Mouse (Mus musculus) small intestine, adult 2 months (tissue): ENCODE measurements at regions not wholly inside any gene's neighbourhood (a gene's known extent, or its start where the extent isn't known, plus 50 kb on each side); places are given as distances from the start of the nearest gene placed in this dataset.
A peak's percentile ranks its signal among the peaks of the same experiment; 100 is the strongest.

Source experiments
- H3K27ac ChIP-seq: fragments of 200-500 bp; 2 replicates; pipeline ENCODE4 v1.5.1; 2012; ENCODE audit warnings: low read depth, low read length, control low read depth, inconsistent platforms; ENCODE audit not compliant: insufficient read depth
- H3K27me3 ChIP-seq: fragments of 200-500 bp; 2 replicates; pipeline ENCODE4 v1.6.1; 2012; ENCODE audit warnings: mild to moderate bottlenecking, moderate library complexity, low read length, inconsistent platforms; ENCODE audit not compliant: control insufficient read depth, insufficient read depth
- H3K36me3 ChIP-seq: fragments of 200-500 bp; 2 replicates; pipeline ENCODE4 v1.6.1; 2012; ENCODE audit warnings: mild to moderate bottlenecking, low read length, control low read depth, inconsistent platforms; ENCODE audit not compliant: control insufficient read depth, insufficient read depth
- H3K4me1 ChIP-seq: fragments of 200-500 bp; 2 replicates; pipeline ENCODE4 v1.6.1; 2012; ENCODE audit warnings: low read length, inconsistent platforms, mixed read lengths; ENCODE audit not compliant: control insufficient read depth, insufficient read depth, insufficient read length
- H3K4me3 ChIP-seq: fragments of 200-500 bp; 2 replicates; pipeline ENCODE4 v1.5.1; 2012; ENCODE audit warnings: low read depth, mild to moderate bottlenecking, control low read depth, inconsistent platforms, low read length, moderate library complexity
- CTCF ChIP-seq: fragments of 200-500 bp; IDR thresholded peaks from 2 replicates; pipeline ENCODE4 v1.5.1; 2012; ENCODE audit warnings: low read depth, mild to moderate bottlenecking, control low read depth, inconsistent platforms, low read length, moderate library complexity, mixed read lengths; ENCODE audit not compliant: insufficient replicate concordance, insufficient read length; ENCODE audit errors: extremely low read depth
- POLR2A ChIP-seq: fragments of 200-500 bp; IDR thresholded peaks from 2 replicates; pipeline ENCODE4 v1.6.1; 2012; ENCODE audit warnings: low read depth, mild to moderate bottlenecking, control low read depth, inconsistent platforms, low read length, moderate library complexity
- WGBS: fragments of 180-500 bp; shearing (Covaris S2); methylation state at CpG from one replicate; pipeline ENCODE4 v1.1.7; 2018; 5-methylcytosine and 5-hydroxymethylcytosine counted together

DNA sequence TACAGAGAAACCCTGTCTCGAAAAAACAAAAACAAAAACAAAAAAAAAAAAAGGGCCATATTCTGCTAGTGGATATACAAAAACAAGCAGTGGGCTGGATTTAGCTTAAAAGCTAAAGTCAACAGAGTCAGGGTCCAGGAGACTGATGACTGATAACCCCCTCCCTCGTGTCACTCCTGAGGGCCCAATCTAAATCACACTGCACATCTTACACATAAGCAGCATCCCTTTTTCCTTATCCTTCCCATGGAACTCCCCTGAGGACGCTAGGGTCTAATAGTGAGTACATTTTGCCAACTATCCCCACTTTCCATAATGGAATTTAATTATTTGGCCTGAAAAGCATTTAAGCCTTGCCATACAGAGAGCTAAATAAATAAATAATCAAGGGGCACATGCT, 150.3 kb upstream of the Clint1 start:
- H3K27ac ChIP-seq, result no peak overlapping the region
- H3K4me3 ChIP-seq, result no peak overlapping the region
- TF ChIP-seq CTCF (no peak), POLR2A (no peak)
- no peaks in the 10 kb centered on the region for H3K27me3 ChIP-seq
- no peaks in the 10 kb centered on the region for H3K36me3 ChIP-seq
- H3K4me1 ChIP-seq, result no peaks in the 10 kb centered on the region
- WGBS, result 58% methylated on average over 3 of the region's 3 CpGs

DNA sequence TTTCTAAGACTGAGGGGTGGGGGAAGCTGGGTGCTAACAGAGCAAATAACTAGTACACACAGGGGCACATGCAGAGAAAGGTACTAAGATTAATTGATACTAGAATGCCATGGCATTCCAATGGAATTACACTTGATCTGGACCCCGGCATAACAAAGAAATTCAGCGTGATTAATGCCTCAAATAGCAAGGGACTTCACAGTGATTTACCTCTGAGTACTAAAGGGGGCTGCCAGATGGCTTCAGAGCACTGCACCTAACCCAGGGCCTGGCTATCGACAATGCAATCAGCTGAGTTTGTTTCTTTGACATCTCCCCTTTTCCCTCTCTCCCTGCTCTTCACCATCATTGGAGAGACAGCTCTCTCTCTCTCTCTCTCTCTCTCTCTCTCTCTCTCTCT, 148.9 kb upstream of the Clint1 start:
- Histone ChIP-seq H3K4me1 (no peaks in the 10 kb centered on the region), H3K27me3 (no peaks in the 10 kb centered on the region), H3K36me3 (no peaks in the 10 kb centered on the region), H3K4me3 (no peak overlapping the region), H3K27ac (no peak overlapping the region)
- TF ChIP-seq POLR2A (no peak), CTCF (no peak)
- 62% methylated on average over 3 of the region's 3 CpGs for WGBS

DNA sequence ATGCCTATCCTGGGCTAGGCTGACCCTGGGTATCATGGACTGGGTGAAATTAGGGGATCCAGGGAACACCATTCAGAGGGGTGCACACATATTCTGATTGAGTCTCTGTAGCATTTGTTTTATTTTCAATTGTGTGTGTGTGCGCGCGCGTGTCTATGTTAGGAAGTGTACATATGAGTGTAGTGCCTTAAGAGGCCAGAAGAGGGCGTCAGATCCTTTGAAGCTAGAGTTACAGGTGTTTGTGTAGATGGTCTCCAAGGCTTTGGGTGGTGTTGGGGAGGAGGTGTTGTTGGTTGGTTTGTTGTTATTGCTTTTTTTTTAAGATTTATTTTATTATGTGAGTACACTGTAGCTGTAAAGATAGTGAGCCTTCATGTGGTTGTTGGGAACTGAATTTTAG, 147.4 kb upstream of the Clint1 start:
- no peaks in the 10 kb centered on the region for H3K27me3 ChIP-seq
- H3K4me3 ChIP-seq, result no peak overlapping the region
- no peaks in the 10 kb centered on the region for H3K4me1 ChIP-seq
- no peaks in the 10 kb centered on the region for H3K36me3 ChIP-seq
- no peak overlapping the region for H3K27ac ChIP-seq
- no peak for TF ChIP-seq CTCF
- no peak for TF ChIP-seq POLR2A
- 66% methylated on average over 5 of the region's 5 CpGs for WGBS

DNA sequence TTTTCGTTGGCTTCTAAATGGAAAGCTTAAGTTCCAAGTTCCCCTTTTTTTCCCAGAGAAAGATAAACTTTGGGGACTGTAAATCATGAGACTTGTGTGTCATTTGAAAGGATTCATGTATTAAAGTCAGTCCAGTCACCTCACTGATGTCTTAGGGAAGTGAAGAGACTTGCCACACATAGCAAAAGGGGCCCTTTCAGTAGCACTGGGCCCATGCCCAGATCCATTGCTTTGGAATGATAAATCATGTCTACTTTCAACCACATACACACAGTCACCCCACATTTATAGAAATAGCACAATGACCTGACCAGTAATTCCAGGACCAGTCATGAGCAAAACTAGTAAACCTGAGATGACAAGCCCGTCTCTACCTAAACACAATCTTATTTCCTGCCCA, 133.2 kb upstream of the Clint1 start:
- 68% methylated on average over 2 of the region's 2 CpGs for WGBS

DNA sequence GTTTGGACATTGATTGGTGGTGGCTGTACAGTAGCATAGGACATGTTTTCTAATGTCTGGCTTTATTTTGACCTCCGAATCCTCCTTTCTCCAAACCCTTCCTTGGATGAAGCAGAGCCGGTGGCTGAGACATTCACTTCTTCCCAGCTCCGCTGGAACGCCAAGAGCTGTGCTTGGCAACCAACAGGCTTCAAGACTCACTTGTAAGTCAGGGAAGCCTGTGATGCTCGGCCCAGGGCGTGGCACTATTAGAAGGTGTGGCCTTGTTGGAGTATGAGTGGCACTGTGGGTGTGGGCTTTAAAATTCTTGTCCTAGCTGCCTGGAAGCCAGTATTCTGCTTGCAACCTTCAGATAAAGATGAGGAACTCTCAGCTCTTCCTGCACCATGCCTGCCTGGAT, 132.0 kb upstream of the Clint1 start:
- WGBS, result 70% methylated on average over 6 of the region's 6 CpGs
- TF ChIP-seq POLR2A (no peak), CTCF (no peak)
- H3K36me3 ChIP-seq, result no peaks in the 10 kb centered on the region
- H3K4me3 ChIP-seq, result no peak overlapping the region
- no peaks in the 10 kb centered on the region for H3K4me1 ChIP-seq
- H3K27ac ChIP-seq, result no peak overlapping the region
- no peaks in the 10 kb centered on the region for H3K27me3 ChIP-seq

More for the DNA sequence above, 133.2 kb upstream of the Clint1 start:
- Histone ChIP-seq H3K4me1 (no peaks in the 10 kb centered on the region), H3K36me3 (no peaks in the 10 kb centered on the region), H3K27ac (no peak overlapping the region), H3K27me3 (no peaks in the 10 kb centered on the region), H3K4me3 (no peak overlapping the region)
- TF ChIP-seq CTCF, result no peak
- no peak for TF ChIP-seq POLR2A

DNA sequence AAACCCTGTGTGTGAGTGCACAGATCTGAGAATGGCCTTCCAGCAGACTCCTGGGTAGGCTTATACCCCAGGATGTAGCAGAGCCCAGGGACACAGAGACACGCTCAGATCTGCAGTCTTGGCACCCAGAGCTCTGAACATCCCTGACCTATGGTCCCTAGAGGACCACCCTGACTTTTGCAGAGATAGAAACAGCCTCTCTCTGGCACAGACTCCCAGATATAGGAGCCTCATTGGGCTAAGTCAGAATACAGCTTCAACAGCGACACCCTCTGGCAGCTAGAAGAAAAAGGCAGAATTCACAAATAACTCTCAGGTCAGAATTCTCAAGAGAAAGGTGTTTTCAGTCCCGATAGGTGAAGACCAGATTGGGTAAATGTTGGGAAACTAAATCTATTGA, 115.3 kb upstream of the Clint1 start:
- no peaks in the 10 kb centered on the region for H3K27me3 ChIP-seq
- no peak overlapping the region for H3K4me3 ChIP-seq
- H3K27ac ChIP-seq, result no peak overlapping the region
- WGBS, result 46% methylated on average over 3 of the region's 3 CpGs
- no peaks in the 10 kb centered on the region for H3K36me3 ChIP-seq
- TF ChIP-seq POLR2A (no peak), CTCF (peak; percentile 19; the same call in 1 of the 2 replicates)
- H3K4me1 ChIP-seq, result no peaks in the 10 kb centered on the region

DNA sequence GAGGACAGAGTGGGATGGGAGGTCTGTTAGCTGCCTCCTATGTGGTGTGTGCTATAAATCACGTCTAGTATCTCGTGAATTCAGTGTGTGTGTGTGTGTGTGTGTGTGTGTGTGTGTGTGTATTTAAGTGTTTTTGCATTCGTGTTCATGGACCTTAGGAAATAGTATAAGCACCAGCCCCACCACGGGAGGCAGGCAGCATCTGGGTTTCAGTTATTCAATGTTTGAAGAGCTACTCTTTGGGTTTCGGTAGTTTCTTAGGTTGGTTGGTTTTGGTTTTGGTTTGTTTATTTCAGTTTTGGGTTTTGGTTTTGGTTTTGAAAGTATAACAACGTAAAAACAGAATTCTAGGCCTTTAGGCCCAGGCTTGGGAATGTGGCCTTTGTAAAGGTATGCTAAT, 113.5 kb upstream of the Clint1 start:
- Histone ChIP-seq H3K4me1 (no peaks in the 10 kb centered on the region), H3K27ac (no peak overlapping the region), H3K4me3 (no peak overlapping the region), H3K36me3 (no peaks in the 10 kb centered on the region), H3K27me3 (no peaks in the 10 kb centered on the region)
- TF ChIP-seq CTCF (no peak), POLR2A (no peak)
- WGBS, result 72% methylated on average over 6 of the region's 6 CpGs

DNA sequence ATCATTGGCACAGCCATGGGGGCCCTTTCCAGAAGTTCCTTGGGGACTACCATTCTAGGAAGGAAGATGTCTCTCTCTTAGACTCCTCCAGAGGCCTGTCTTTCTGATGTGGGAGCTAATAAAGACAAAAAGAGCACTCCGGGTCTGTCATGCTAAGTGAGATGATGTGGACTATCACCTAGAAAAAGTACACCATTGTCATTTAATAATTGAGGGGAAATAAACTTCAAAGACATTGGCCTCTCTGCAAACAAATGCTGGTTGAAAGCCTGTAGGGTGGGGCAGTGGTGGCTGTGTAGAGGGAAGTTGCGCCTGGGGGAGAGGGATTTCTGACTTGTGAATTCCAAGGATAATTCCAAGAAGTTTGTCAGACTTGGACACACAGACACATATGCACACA, 105.9 kb upstream of the Clint1 start:
- Histone ChIP-seq H3K36me3 (no peaks in the 10 kb centered on the region), H3K4me1 (no peaks in the 10 kb centered on the region), H3K4me3 (no peak overlapping the region), H3K27ac (no peak overlapping the region), H3K27me3 (no peaks in the 10 kb centered on the region)
- WGBS, result 44% methylated on average over 2 of the region's 2 CpGs
- TF ChIP-seq CTCF (no peak), POLR2A (no peak)
